Mouse (Mus musculus) hindbrain, embryonic 11.5 days (tissue): ENCODE measurements at regions not wholly inside any gene's neighbourhood (a gene's known extent, or its start where the extent isn't known, plus 50 kb on each side); places are given as distances from the start of the nearest gene placed in this dataset.

Experiments
- ATAC-seq: fragments of 200-750 bp; cut with Nextera tagmentation; 2 replicates; pipeline ENCODE4 v1.8.0; 2017; ENCODE audit warnings: mild to moderate bottlenecking, moderate TSS enrichment, moderate library complexity; ENCODE audit not compliant: low FRiP score
- DNase-seq: peaks from one replicate; pipeline ENCODE4 v3.0.0-alpha.2; 2015; ENCODE audit warnings: low spot score
- H3K27ac ChIP-seq: fragments of 300-500 bp; sonication (generic); 2 replicates; pipeline ENCODE4 v1.5.1; 2014; ENCODE audit warnings: mild to moderate bottlenecking, low read depth, low read length
- H3K27me3 ChIP-seq: fragments of 300-500 bp; sonication (generic); 2 replicates; pipeline ENCODE4 v1.6.1; 2014; ENCODE audit warnings: mild to moderate bottlenecking, low read length, moderate library complexity, mixed read lengths; ENCODE audit not compliant: control insufficient read depth, insufficient read depth
- H3K36me3 ChIP-seq: fragments of 300-500 bp; sonication (generic); 2 replicates; pipeline ENCODE4 v1.6.1; 2014; ENCODE audit warnings: mild to moderate bottlenecking, low read length, moderate library complexity, mixed read lengths; ENCODE audit not compliant: control insufficient read depth, insufficient read depth
- H3K4me1 ChIP-seq: fragments of 300-500 bp; sonication (generic); replicated peaks from 2 replicates; pipeline ENCODE4 v1.6.1; 2014; ENCODE audit warnings: low read length, mixed read lengths; ENCODE audit not compliant: control insufficient read depth, insufficient read depth
- H3K4me2 ChIP-seq: fragments of 300-500 bp; sonication (generic); replicated peaks from 2 replicates; pipeline ENCODE4 v1.6.1; 2014; ENCODE audit warnings: mild to moderate bottlenecking, low read depth, low read length
- H3K4me3 ChIP-seq: fragments of 300-500 bp; sonication (generic); 2 replicates; pipeline ENCODE4 v1.5.1; 2014; ENCODE audit warnings: low read depth, low read length
- H3K9ac ChIP-seq: fragments of 300-500 bp; sonication (generic); 2 replicates; pipeline ENCODE4 v1.6.1; 2014; ENCODE audit warnings: low read depth, low read length
- H3K9me3 ChIP-seq: fragments of 300-500 bp; sonication (generic); 2 replicates; pipeline ENCODE4 v1.6.1; 2016; ENCODE audit warnings: low read length; ENCODE audit not compliant: control insufficient read depth
- WGBS: fragments of 180-500 bp; shearing (Covaris S2); extraction: QIAGEN DNeasy Blood & Tissue Kit; methylation state at CpG from one replicate; pipeline ENCODE4 v1.1.7; 2014; 5-methylcytosine and 5-hydroxymethylcytosine counted together

DNA sequence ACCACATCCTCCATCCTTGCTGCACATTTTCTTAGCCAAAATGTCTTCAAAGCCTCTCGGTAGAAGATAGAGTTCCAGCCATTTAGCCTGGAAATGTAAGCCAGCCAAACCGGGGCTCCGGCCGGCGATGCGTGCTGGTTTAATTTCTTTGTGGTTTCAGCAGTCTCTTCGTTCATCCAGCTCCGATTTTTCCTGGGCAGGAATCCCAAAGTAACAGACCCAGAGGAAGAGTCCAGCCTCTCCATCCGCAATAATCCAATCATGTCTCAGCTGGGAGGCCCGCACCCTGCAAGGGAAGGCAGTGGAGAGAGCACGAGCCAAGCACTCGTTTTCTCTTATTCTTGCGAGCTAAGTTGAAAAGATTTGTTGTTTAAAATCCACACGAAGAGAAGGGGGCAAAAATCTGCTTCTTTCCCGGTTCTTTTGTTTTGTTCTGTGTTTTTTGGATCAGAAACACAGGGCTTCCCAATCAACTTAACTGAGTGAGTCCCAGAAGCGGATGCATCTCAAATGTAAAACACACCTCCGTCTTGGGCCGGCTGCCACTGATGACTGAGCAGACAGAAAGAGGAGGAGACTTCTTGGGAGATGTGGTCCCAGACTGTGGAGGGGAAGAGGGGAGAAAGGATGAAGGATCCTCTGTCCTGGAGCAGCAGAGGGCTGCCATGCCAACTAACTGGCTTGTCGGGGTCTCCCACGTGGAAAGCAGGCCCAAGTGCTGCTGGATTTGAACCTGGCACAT lies 405.1 kb upstream of the Tbx3 start:
- no peak for ATAC-seq
- Histone ChIP-seq H3K4me1 (no peaks in the 10 kb centered on the region), H3K4me2 (no peak overlapping the region), H3K9me3 (no peaks in the 10 kb centered on the region), H3K27ac (no peak overlapping the region), H3K9ac (no peak overlapping the region), H3K27me3 (no peaks in the 10 kb centered on the region), H3K4me3 (no peak overlapping the region), H3K36me3 (no peaks in the 10 kb centered on the region)
- DNase-seq = no peak
- 82% methylated on average over 20 of the region's 20 CpGs for WGBS

- ATAC-seq = no peak
- H3K36me3 ChIP-seq = no peaks in the 10 kb centered on the region
- H3K9me3 ChIP-seq = no peaks in the 10 kb centered on the region
- 78% methylated on average over 26 of the region's 26 CpGs for WGBS
- no peaks in the 10 kb centered on the region for H3K4me1 ChIP-seq
- no peak overlapping the region for H3K4me3 ChIP-seq
- H3K27me3 ChIP-seq = no peaks in the 10 kb centered on the region
- DNase-seq = no peak
- no peak overlapping the region for H3K9ac ChIP-seq
- H3K4me2 ChIP-seq = no peak overlapping the region
- no peak overlapping the region for H3K27ac ChIP-seq
Observed at GRCm38 (mm10) chr5:119271234-119271852, 399.1 kb upstream of the Tbx3 start.

GRCm38 (mm10) chr5:119273203-119273602 lies 397.3 kb upstream of the Tbx3 start:
- Histone ChIP-seq H3K4me1 (no peaks in the 10 kb centered on the region), H3K4me2 (no peak overlapping the region), H3K9ac (no peak overlapping the region), H3K4me3 (no peak overlapping the region), H3K27me3 (no peaks in the 10 kb centered on the region), H3K36me3 (no peaks in the 10 kb centered on the region), H3K27ac (no peak overlapping the region), H3K9me3 (no peaks in the 10 kb centered on the region)
- 85% methylated on average over 7 of the region's 7 CpGs for WGBS
- no peak for DNase-seq
- ATAC-seq = no peak

DNA sequence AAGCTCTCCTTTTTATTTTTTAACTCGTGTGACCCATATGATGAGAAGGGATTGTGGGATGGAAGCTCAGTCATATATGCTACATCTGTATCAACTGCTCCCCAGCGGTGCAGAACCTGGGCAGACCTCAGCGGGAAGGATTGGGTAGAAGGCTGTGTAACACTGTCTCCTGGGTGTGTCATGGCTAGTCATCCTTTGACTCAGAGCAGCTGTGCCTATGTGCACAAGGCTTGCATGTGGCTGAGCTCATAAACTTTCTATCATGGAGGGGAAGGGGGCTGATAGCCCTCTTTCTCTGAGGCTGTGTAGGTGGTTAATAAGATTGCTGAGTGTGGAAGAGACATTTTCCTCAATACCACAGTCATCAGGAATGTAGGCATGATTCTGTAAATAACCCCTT lies 396.9 kb upstream of the Tbx3 start:
- Histone ChIP-seq H3K36me3 (no peaks in the 10 kb centered on the region), H3K4me1 (no peaks in the 10 kb centered on the region), H3K27ac (no peak overlapping the region), H3K9ac (no peak overlapping the region), H3K9me3 (no peaks in the 10 kb centered on the region), H3K4me3 (no peak overlapping the region), H3K4me2 (no peak overlapping the region), H3K27me3 (no peaks in the 10 kb centered on the region)
- no peak for ATAC-seq
- DNase-seq = no peak
- 88% methylated on average over 3 of the region's 3 CpGs for WGBS

- no peak overlapping the region for H3K27ac ChIP-seq
- H3K9me3 ChIP-seq = no peaks in the 10 kb centered on the region
- no peaks in the 10 kb centered on the region for H3K4me1 ChIP-seq
- H3K4me3 ChIP-seq = no peak overlapping the region
- H3K36me3 ChIP-seq = no peaks in the 10 kb centered on the region
- ATAC-seq (no peak), DNase-seq (no peak)
- WGBS = 83% methylated on average over 7 of the region's 7 CpGs
- H3K27me3 ChIP-seq = no peaks in the 10 kb centered on the region
- no peak overlapping the region for H3K4me2 ChIP-seq
- no peak overlapping the region for H3K9ac ChIP-seq
Observed at GRCm38 (mm10) chr5:119274817-119275494, 395.5 kb upstream of the Tbx3 start.

- no peak for DNase-seq
- Histone ChIP-seq H3K4me1 (no peaks in the 10 kb centered on the region), H3K4me2 (no peak overlapping the region), H3K27ac (no peak overlapping the region), H3K4me3 (no peak overlapping the region), H3K27me3 (no peaks in the 10 kb centered on the region), H3K9me3 (no peaks in the 10 kb centered on the region), H3K9ac (no peak overlapping the region), H3K36me3 (no peaks in the 10 kb centered on the region)
- no peak for ATAC-seq
- WGBS = 91% methylated on average over 6 of the region's 6 CpGs
Observed at GRCm38 (mm10) chr5:119280146-119280545, 390.3 kb upstream of the Tbx3 start.

DNA sequence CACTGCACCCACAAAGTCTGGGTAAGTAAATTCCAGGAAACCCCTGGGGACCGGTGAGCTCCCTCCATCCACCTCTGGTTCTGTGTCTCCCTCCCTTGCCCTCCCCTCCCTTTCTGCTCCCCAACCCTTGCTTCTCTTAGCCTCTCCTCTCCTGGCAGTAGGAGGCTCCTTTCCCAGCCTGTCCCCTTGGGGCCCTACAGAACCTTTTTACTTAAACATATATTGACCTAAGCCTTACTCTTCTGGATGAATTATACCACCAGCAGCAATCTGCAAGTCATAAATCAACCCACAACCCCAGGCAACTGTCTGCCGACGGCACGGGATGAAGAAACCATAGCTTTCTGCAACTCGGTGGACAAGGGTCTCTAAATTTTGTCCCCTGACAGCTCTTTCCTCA lies 380.7 kb upstream of the Tbx3 start:
- DNase-seq = no peak
- Histone ChIP-seq H3K27me3 (no peaks in the 10 kb centered on the region), H3K36me3 (no peaks in the 10 kb centered on the region), H3K27ac (no peak overlapping the region), H3K4me2 (no peak overlapping the region), H3K4me3 (no peak overlapping the region), H3K9ac (no peak overlapping the region), H3K9me3 (no peaks in the 10 kb centered on the region), H3K4me1 (no peaks in the 10 kb centered on the region)
- ATAC-seq = no peak
- 88% methylated on average over 5 of the region's 5 CpGs for WGBS

DNA sequence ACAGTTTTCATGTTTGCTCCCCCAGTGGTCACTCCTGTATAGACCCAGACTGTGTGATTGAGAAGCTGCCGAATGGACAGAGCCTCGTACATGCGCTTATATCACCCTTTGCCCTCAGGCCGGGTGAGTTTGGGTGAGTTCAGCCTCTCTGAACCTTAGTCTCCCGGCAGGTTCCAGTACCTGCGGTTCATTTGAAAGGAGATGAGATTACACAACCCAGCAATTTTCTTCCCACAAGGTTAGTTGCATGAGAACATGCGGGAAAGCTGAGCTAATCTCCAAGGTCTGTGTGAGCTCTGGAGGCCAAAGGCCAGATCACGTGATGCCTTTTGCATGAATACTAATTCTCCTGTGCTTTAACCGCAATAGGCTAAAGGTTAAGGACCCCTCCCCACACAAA lies 378.1 kb upstream of the Tbx3 start:
- ATAC-seq (no peak), DNase-seq (no peak)
- no peak overlapping the region for H3K4me3 ChIP-seq
- no peak overlapping the region for H3K27ac ChIP-seq
- no peaks in the 10 kb centered on the region for H3K36me3 ChIP-seq
- H3K4me1 ChIP-seq = no peaks in the 10 kb centered on the region
- H3K4me2 ChIP-seq = no peak overlapping the region
- no peaks in the 10 kb centered on the region for H3K9me3 ChIP-seq
- WGBS = 82% methylated on average over 9 of the region's 9 CpGs
- H3K9ac ChIP-seq = no peak overlapping the region
- H3K27me3 ChIP-seq = no peaks in the 10 kb centered on the region

DNA sequence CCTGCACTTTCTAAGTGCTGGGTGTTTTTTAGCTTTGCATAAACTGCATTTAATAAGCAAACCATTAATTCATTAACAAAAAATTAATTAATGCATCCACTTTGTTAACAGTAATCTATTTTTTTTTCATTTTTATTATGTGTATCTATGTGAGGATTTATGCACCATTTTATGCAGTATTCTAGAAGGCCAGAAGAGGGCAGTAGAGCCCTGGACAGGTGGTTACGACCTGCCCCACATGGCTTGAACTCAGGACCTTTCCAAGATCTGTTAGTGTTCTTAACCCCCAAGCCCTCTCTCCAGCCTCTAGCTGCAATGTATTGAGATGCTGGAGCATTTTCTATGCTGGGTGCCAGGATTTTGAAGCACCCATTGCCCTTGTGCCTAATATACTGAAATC lies 377.6 kb upstream of the Tbx3 start:
- H3K4me1 ChIP-seq = no peaks in the 10 kb centered on the region
- DNase-seq (no peak), ATAC-seq (no peak)
- no peaks in the 10 kb centered on the region for H3K27me3 ChIP-seq
- WGBS = 83% methylated on average over 1 of the region's 1 CpGs
- no peak overlapping the region for H3K9ac ChIP-seq
- no peak overlapping the region for H3K27ac ChIP-seq
- H3K9me3 ChIP-seq = no peaks in the 10 kb centered on the region
- no peak overlapping the region for H3K4me2 ChIP-seq
- no peak overlapping the region for H3K4me3 ChIP-seq
- H3K36me3 ChIP-seq = no peaks in the 10 kb centered on the region
